Mouse (Mus musculus) megakaryocyte, embryonic 14.5 days (primary cell): ENCODE measurements around the gene Ddx28.

Experiments
- FLI1 ChIP-seq: IDR thresholded peaks from 2 replicates; pipeline ENCODE4 v1.6.1; 2012; ENCODE audit warnings: low read length, inconsistent platforms, mixed read lengths
- GATA1 ChIP-seq: IDR thresholded peaks from 3 replicates; pipeline ENCODE4 v1.6.1; 2012; ENCODE audit warnings: mixed read lengths, low read length, inconsistent platforms, borderline replicate concordance

GRCm38 (mm10) chr8:106010748-106011642 lies 687 bp downstream of the Ddx28 start:
- TF ChIP-seq GATA1 (no peak), FLI1 (no peak)
